Mouse (Mus musculus) midbrain, embryonic 16.5 days (tissue): ENCODE results near the gene Rhcg. TPM values are rescaled to one million over a fixed set of nuclear protein-coding genes. Genes with fewer than 3 reads are reported as not detected.

Source experiments
- ATAC-seq: fragments of 200-750 bp; cut with Nextera tagmentation; 2 replicates; pipeline ENCODE4 v1.8.0; 2017; ENCODE audit warnings: moderate TSS enrichment
- H3K27ac ChIP-seq: fragments of 300-500 bp; sonication (generic); 2 replicates; pipeline ENCODE4 v1.5.1; 2014; ENCODE audit warnings: mild to moderate bottlenecking, low read length, mixed read lengths
- H3K27me3 ChIP-seq: fragments of 300-500 bp; sonication (generic); 2 replicates; pipeline ENCODE4 v1.6.1; 2014; ENCODE audit warnings: low read depth, low read length, mixed read lengths; ENCODE audit not compliant: control insufficient read depth, insufficient read depth
- H3K36me3 ChIP-seq: fragments of 300-500 bp; sonication (generic); 2 replicates; pipeline ENCODE4 v1.6.1; 2014; ENCODE audit warnings: mild to moderate bottlenecking, low read length, moderate library complexity, mixed read lengths; ENCODE audit not compliant: control insufficient read depth, insufficient read depth
- H3K4me1 ChIP-seq: fragments of 300-500 bp; sonication (generic); 2 replicates; pipeline ENCODE4 v1.6.1; 2014; ENCODE audit warnings: mild to moderate bottlenecking, low read length, mixed read lengths; ENCODE audit not compliant: control insufficient read depth, insufficient read depth
- H3K4me2 ChIP-seq: fragments of 300-500 bp; sonication (generic); 2 replicates; pipeline ENCODE4 v1.6.1; 2014; ENCODE audit warnings: mild to moderate bottlenecking, low read length, mixed read lengths
- H3K4me3 ChIP-seq: fragments of 300-500 bp; sonication (generic); 2 replicates; pipeline ENCODE4 v1.5.1; 2014; ENCODE audit warnings: low read depth, mild to moderate bottlenecking, low read length, moderate library complexity, mixed read lengths
- H3K9ac ChIP-seq: fragments of 300-500 bp; sonication (generic); 2 replicates; pipeline ENCODE4 v1.6.1; 2014; ENCODE audit warnings: low read depth, low read length, mixed read lengths
- H3K9me3 ChIP-seq: fragments of 300-500 bp; sonication (generic); replicated peaks from 2 replicates; pipeline ENCODE4 v1.6.1; 2014; ENCODE audit warnings: mild to moderate bottlenecking, low read length, mixed read lengths; ENCODE audit not compliant: control insufficient read depth, poor library complexity, severe bottlenecking
- WGBS: fragments of 180-500 bp; shearing (Covaris S2); extraction: QIAGEN DNeasy Blood & Tissue Kit; methylation state at CpG from one replicate; pipeline ENCODE4 v1.1.7; 2014; 5-methylcytosine and 5-hydroxymethylcytosine counted together
- polyA plus RNA-seq: library from polyadenylated mRNA; unstranded; fragments of >200 nt; fragmentation: Nextera tagmentation; extraction: Ambion mirVana; gene quantifications from 2 replicates; pipeline ENCODE4 v1.2.1, GENCODE M21; 2015

Rhcg gene
- polyA plus RNA-seq, 1 experiment from 2014 or later, result 4.3 TPM

DNA sequence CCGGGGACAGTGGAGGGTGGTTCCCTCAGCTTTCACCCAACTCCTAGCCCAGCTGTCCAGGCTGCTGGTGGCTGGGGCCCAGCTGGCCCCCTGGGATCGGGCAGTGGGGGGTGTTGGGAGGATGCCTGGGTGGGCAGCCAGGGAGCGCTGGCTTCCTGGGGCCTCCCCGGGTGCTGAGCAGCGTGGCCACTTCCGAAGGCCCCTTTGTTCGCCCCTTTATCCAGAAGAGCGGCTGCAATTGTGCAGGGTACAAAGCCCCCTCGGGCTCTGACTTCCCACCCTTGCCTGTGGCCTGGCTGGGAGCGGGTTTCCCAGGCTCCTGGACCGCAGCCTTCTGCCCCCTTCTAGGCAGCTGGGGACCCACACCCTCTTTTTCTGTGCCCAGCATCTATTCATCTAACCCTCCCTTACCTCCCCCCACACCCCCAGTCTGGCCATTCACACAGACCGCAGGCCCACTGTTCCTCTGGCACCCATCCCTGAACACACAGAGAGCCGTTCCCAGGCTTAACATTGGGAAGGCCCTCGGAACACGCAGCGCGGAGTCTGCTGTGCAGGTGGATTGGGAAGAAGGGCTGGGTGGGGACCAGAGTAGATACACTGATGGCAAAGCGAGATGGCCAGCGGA lies 45.2 kb downstream of the Rhcg start:
- Histone ChIP-seq H3K4me1 (peaks cover 2% of the 10 kb centered on the region; the same call in 1 of the 2 replicates), H3K9ac (no peak overlapping the region), H3K27me3 (peaks cover 4% of the 10 kb centered on the region; the same call in 1 of the 2 replicates), H3K9me3 (no peaks in the 10 kb centered on the region), H3K4me3 (no peak overlapping the region), H3K36me3 (no peaks in the 10 kb centered on the region), H3K4me2 (no peak overlapping the region), H3K27ac (peak overlapping the region; percentile 53)
- peak; percentile 81 for ATAC-seq
- WGBS, result 32% methylated on average over 19 of the region's 19 CpGs

DNA sequence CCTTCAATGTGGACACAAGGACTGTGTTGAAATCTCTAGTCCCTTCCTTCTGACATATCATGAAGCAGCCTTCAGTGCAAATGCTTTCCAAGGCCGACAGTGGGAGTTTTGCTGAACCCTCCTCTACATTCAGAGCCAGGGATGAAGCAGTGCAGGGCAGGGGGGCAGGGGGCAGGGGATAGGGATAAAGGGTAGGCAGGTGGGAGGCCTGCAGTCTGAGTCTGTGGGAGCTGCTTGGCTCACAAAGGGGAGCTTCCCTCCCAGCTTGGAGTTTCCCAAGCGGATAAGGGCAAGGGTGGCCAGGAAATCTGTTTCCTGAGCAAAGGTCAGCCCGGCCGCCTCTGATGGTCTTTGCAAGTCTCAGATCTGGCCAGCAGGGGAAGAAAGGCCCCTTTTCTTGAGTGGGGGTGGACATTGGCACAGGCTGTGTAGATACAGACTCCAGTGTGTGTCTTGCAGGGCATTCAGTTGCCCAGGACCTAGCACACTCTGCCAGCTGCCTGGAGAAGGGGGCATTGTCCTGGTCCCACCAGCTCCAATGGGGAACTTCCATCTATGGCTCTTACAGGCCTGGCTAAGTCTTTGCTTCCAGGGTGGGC lies 48.4 kb downstream of the Rhcg start:
- 21% methylated on average over 4 of the region's 4 CpGs for WGBS
- ATAC-seq, result peak; percentile 77

DNA sequence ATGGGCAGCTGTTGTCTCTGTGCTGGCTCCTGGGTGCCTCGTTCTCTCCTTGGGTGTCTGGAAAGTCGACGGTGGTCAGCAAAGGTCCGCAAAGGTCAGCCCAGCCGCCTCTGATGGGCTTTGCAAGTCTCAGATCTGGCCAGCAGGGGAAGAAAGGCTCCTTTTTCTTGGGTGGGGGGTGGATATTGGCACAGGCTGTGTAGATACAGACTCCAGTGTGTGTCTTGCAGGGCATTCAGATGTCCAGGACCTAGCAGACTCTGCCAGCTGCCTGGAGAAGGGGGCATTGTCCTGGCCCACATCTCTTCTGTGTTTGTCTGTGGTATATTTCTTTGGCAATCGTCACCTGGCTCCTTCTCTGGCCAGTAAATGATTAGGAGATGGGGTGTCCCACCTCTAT lies 49.2 kb downstream of the Rhcg start:
- H3K27ac ChIP-seq, result peak overlapping the region; percentile 64
- H3K27me3 ChIP-seq, result no peaks in the 10 kb centered on the region; the same call in 1 of the 2 replicates
- no peak; the same call in 1 of the 2 replicates for ATAC-seq
- H3K4me1 ChIP-seq, result no peaks in the 10 kb centered on the region
- H3K4me2 ChIP-seq, result no peak overlapping the region
- H3K36me3 ChIP-seq, result no peaks in the 10 kb centered on the region
- 65% methylated on average over 6 of the region's 6 CpGs for WGBS
- no peak overlapping the region for H3K9ac ChIP-seq
- no peak overlapping the region for H3K4me3 ChIP-seq
- no peaks in the 10 kb centered on the region for H3K9me3 ChIP-seq

More for the DNA sequence above, 48.4 kb downstream of the Rhcg start:
- Histone ChIP-seq H3K9me3 (no peaks in the 10 kb centered on the region), H3K4me1 (no peaks in the 10 kb centered on the region), H3K27me3 (no peaks in the 10 kb centered on the region; the same call in 1 of the 2 replicates), H3K9ac (no peak overlapping the region), H3K4me3 (no peak overlapping the region), H3K36me3 (no peaks in the 10 kb centered on the region), H3K4me2 (no peak overlapping the region), H3K27ac (peak overlapping the region; percentile 65)

DNA sequence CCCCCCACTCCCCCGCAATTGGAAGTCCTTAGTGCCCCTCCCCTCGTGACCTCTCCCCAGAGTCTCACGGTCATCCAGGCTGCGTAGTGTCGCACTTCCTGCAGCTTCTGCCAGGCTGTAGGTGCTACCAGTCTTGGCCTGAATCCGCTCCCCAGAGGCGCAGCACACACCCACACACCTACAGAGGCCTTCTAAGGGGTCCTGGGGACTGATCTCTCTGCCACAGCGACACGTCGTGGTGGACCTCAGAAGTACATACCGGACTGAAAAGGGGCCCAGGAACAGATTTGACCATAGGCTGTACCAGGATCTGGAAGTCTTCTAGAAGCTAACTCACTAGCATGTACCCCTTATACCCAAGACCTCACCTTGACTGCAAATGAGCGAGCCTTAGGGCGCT lies 53.8 kb downstream of the Rhcg start:
- Histone ChIP-seq H3K27me3 (peaks cover 6% of the 10 kb centered on the region), H3K36me3 (no peaks in the 10 kb centered on the region), H3K4me1 (no peaks in the 10 kb centered on the region), H3K4me3 (no peak overlapping the region), H3K4me2 (no peak overlapping the region), H3K27ac (no peak overlapping the region), H3K9ac (no peak overlapping the region), H3K9me3 (no peaks in the 10 kb centered on the region)
- ATAC-seq, result no peak
- 26% methylated on average over 13 of the region's 13 CpGs for WGBS

DNA sequence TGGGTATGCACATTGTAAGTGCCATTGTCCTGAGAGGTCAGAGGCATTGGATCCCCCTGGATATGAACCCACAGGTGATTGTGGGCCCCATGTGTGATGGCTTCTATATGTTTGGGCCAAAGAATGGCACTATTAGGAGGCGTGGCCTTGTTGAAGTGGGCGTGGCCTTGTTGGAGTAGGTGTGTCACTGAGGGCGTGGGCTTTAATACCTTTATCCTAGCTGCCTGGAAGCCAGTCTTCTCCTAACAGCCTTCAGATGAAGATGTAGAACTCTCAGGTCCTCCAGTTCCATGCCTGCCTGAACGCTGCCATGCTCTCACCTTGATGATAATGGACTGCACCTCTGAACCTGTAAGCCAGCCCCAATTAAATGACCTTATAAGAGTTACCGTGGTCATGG lies 55.1 kb downstream of the Rhcg start:
- Histone ChIP-seq H3K27ac (no peak overlapping the region), H3K36me3 (no peaks in the 10 kb centered on the region), H3K9me3 (no peaks in the 10 kb centered on the region), H3K4me3 (no peak overlapping the region), H3K9ac (no peak overlapping the region), H3K4me2 (no peak overlapping the region), H3K27me3 (peaks cover 9% of the 10 kb centered on the region), H3K4me1 (peaks cover 3% of the 10 kb centered on the region; the same call in 1 of the 2 replicates)
- WGBS, result 51% methylated on average over 5 of the region's 5 CpGs
- no peak for ATAC-seq

DNA sequence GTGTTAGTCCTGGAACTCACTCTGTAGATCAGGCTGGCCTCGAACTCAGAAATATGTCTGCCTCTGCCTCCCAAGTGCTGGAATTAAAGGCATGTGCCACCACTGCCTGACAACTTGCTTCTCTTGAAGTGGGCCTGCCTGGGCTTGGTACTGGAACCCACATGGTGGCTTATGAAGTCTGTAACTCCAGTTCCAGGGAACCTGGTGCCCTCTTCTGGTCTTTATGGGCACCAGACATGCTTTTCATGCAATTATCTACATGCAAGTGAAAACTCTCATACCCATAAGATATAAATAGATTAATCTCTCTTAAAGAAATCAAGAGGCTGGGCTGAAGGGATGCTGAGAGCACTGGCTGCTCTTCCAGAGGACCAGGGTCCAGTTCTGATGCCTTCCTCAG lies 58.8 kb downstream of the Rhcg start:
- Histone ChIP-seq H3K27ac (no peak overlapping the region), H3K9me3 (no peaks in the 10 kb centered on the region)
- WGBS, result 78% methylated on average over 1 of the region's 1 CpGs

DNA sequence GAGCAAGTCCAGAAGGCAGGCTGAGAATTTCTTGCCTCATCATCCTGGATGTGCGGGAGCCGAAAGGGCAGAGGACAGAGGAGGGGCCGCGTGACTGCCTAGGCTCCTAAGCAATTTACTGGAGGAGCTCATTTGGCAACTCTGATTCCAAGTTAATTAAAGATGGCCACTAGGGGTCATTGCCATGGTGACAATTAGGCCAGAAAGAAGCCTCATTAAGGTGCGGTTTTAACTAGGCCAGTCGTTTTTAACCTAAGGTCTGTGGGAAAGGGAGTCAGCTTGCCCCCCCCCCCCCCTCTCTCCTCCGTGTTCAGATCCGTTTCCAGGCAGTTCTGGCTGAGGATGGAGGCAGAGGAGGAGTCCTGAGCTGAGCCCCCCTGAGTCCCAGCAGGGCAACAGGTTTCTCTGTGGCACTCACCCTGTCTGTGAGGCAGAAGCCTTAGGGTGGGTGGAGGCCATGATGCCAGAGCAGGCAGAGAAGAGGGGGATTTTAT lies 59.7 kb downstream of the Rhcg start:
- H3K36me3 ChIP-seq, result no peaks in the 10 kb centered on the region
- H3K4me2 ChIP-seq, result no peak overlapping the region
- 4% methylated on average over 8 of the region's 8 CpGs for WGBS
- no peak overlapping the region for H3K4me3 ChIP-seq
- no peak overlapping the region for H3K9ac ChIP-seq
- H3K27ac ChIP-seq, result no peak overlapping the region
- peak; percentile 54; the same call in 1 of the 2 replicates for ATAC-seq
- H3K4me1 ChIP-seq, result peaks cover 8% of the 10 kb centered on the region; the same call in 1 of the 2 replicates
- H3K27me3 ChIP-seq, result peaks cover 40% of the 10 kb centered on the region
- no peaks in the 10 kb centered on the region for H3K9me3 ChIP-seq

More for the DNA sequence above, 58.8 kb downstream of the Rhcg start:
- no peak for ATAC-seq
- no peaks in the 10 kb centered on the region for H3K36me3 ChIP-seq
- peaks cover 8% of the 10 kb centered on the region; the same call in 1 of the 2 replicates for H3K4me1 ChIP-seq
- H3K27me3 ChIP-seq, result peaks cover 36% of the 10 kb centered on the region
- no peak overlapping the region for H3K4me2 ChIP-seq
- H3K9ac ChIP-seq, result no peak overlapping the region
- no peak overlapping the region for H3K4me3 ChIP-seq

DNA sequence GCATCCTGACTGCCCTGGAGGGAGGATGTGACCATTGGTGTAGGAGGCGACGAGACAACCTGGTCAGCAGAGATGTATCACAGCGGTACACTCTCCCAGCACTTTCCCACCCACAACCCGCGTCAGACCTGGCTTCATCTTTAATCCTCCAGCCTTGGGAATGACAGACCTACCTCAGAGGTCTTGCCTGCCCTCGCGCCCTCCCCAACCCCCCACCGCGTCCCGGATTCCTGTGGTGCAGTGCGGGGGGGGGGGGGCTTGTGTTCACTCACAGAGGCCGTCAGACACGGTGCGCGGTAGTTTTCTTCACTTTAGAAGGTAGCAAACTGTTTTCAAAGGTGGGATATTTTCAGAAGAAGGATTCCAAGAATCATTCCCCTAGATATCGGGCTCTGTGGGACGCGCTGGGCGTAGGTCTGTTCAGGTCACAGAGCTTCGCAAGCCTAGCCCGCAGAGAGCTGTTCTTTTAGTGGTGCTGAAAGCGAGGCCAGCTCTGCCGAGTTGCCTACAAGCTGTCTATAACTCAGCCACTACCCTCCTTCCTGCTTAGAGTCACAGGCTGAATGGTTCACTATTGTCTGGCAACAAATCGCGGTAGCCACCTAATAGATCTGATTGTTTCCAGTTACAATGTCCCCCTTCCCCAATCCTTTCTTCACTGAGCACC lies 62.0 kb downstream of the Rhcg start:
- H3K27ac ChIP-seq, result no peak overlapping the region
- H3K4me2 ChIP-seq, result no peak overlapping the region
- peaks cover 37% of the 10 kb centered on the region for H3K27me3 ChIP-seq
- H3K9me3 ChIP-seq, result no peaks in the 10 kb centered on the region
- H3K4me3 ChIP-seq, result no peak overlapping the region
- H3K9ac ChIP-seq, result 0 out of 2 replicates have a peak overlapping the region, but pooled peaks have one; percentile 46
- H3K4me1 ChIP-seq, result peaks cover 8% of the 10 kb centered on the region; the same call in 1 of the 2 replicates
- WGBS, result 7% methylated on average over 25 of the region's 25 CpGs
- no peak for ATAC-seq
- H3K36me3 ChIP-seq, result no peaks in the 10 kb centered on the region

DNA sequence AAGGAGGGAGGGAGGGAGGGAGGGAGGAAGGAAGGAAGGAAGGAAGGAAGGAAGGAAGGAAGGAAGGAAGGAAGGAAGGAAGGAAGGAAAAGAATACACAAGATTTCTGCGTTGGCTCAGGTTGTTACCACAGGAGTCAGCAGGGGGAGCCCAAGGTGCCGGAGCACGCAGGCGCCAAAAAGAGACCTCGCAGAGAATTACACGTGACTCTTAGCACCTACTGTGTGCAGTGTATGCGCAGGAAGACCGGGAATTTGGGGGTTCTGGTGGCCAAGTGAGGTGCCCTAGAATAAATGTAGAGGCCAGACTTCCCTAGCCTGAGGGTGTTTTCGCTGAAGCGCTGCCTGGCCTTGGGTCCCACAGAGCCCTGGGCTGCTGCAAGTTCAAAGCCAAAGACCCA lies 64.8 kb downstream of the Rhcg start:
- no peak for ATAC-seq
- WGBS, result 7% methylated on average over 10 of the region's 10 CpGs
- Histone ChIP-seq H3K4me2 (no peak overlapping the region), H3K9ac (no peak overlapping the region), H3K9me3 (no peaks in the 10 kb centered on the region), H3K27ac (no peak overlapping the region), H3K4me1 (peaks cover 5% of the 10 kb centered on the region; the same call in 1 of the 2 replicates), H3K36me3 (no peaks in the 10 kb centered on the region), H3K27me3 (peaks cover 37% of the 10 kb centered on the region), H3K4me3 (no peak overlapping the region)
